In the genomic region with DNA sequence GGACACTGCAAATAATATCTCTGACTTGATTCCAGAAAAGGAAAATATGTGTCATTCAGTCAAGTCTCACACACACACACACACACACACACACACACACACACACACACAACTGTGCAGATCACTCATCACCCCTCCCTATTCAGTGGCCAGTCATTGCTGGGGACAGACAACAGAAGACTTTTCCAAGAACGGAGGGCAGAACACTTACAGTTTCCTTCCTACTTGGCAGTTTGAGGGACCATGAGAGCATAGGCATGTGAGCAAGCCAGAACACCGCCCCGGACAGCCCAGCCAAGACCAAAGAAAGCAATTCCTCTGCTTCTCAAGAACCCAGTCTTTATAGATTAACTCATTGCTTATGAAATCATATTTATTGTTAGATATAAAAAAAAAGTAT, we compare ENCODE assay signal across 12 mouse cellular contexts.
DNase-seq lines count a peak whose midpoint lies in the region; ATAC-seq lines count a peak whose summit lies in the region.
"Had no signal": no experiment of that assay in that cellular context is flagged by ENCODE, and none has a peak within 500 bp of the region (broad histone marks: within the 10 kb centered on the region; RNA-seq: fewer than 3 reads in every experiment).

No protein-coding gene starts in this region.

- no peak for ATAC-seq in megakaryocyte progenitor cell, adult 5-6 weeks (replicated peaks; ENCODE audit: poor library complexity)
- ATAC-seq: midbrain, embryonic 15.5 days; Patski had no signal

- no peaks in the 10 kb centered on the region for H3K4me1 ChIP-seq in heart, embryonic 10.5 days

- 80% methylated on average over 3 of the region's 3 CpGs for WGBS in heart, embryonic 10.5 days

- H3K4me3 ChIP-seq in heart, embryonic 10.5 days: no peak overlapping the region
- H3K4me3 ChIP-seq: heart, embryonic 13.5 days; midbrain, embryonic 15.5 days had no signal

- H3K9me3 ChIP-seq in heart, embryonic 10.5 days: no peaks in the 10 kb centered on the region
- H3K9me3 ChIP-seq: heart, embryonic 13.5 days; midbrain, embryonic 15.5 days had no signal

- no peak overlapping the region for H3K27ac ChIP-seq in heart, embryonic 10.5 days

- no peaks in the 10 kb centered on the region for H3K27me3 ChIP-seq in heart, embryonic 10.5 days (ENCODE audit: insufficient read depth, poor library complexity, severe bottlenecking)
- H3K27me3 ChIP-seq: heart, embryonic 13.5 days; midbrain, embryonic 15.5 days; Patski had no signal

- no peaks in the 10 kb centered on the region for H3K36me3 ChIP-seq in heart, embryonic 10.5 days
- H3K36me3 ChIP-seq: heart, embryonic 13.5 days; midbrain, embryonic 15.5 days had no signal

- peak; percentile 98 for DNase-seq in heart, adult 11 months
- no peak for DNase-seq in heart, embryonic 10.5 days (ENCODE audit: low spot score)
- peak; percentile 28 for DNase-seq in urinary bladder, postnatal 14 days (ENCODE audit: low spot score)
- no peak for DNase-seq in urinary bladder, postnatal 10 days (ENCODE audit: low spot score)
- peak; percentile 66 for DNase-seq in heart, postnatal 25 days (ENCODE audit: low spot score)
- DNase-seq in cerebellum, postnatal 25 days: no peak
- no peak for DNase-seq in cerebellum, adult 18-20 months
- DNase-seq: liver had no signal

- intact Hi-C loops in heart, postnatal 25 days (cut with DNase I): no loop called here

Comparison
In these comparisons a context has a peak if more than half of its experiments do, and no peak if none do; other contexts are left out.
1. DNase-seq: peak in heart, adult 11 months (single experiment), urinary bladder, postnatal 14 days (single experiment) and heart, postnatal 25 days (single experiment); none in heart, embryonic 10.5 days (single experiment), urinary bladder, postnatal 10 days (single experiment), cerebellum, postnatal 25 days (0 of 2) and cerebellum, adult 18-20 months (0 of 2).